Mouse (Mus musculus): ENCODE results near the gene Il16. TPM values are rescaled to one million over a fixed set of nuclear protein-coding genes. Genes with fewer than 3 reads are reported as not detected.

Il16 gene
- polyA plus RNA-seq, 1 experiment from 2014 or later, result 1.1 TPM

- Histone ChIP-seq H3K36me3 (no peaks in the 10 kb centered on the region), H3K27ac (no peak overlapping the region), H3K4me1 (replicated peaks) (no peaks in the 10 kb centered on the region), H3K4me3 (no peak overlapping the region), H3K27me3 (ENCODE audit: insufficient read depth, poor library complexity, severe bottlenecking) (no peaks in the 10 kb centered on the region), H3K9me3 (no peaks in the 10 kb centered on the region)
- no peak for DNase-seq (ENCODE audit: low spot score)
- WGBS, result 85% methylated on average over 6 of the region's 6 CpGs
Measured at GRCm38 (mm10) chr7:83662711-83663375, 82.7 kb downstream of the Il16 start.

- no peaks in the 10 kb centered on the region for H3K27me3 ChIP-seq (ENCODE audit: insufficient read depth, poor library complexity, severe bottlenecking)
- H3K4me1 ChIP-seq (replicated peaks), result no peaks in the 10 kb centered on the region
- H3K36me3 ChIP-seq, result no peaks in the 10 kb centered on the region
- WGBS, result 96% methylated on average over 3 of the region's 3 CpGs
- no peak for DNase-seq (ENCODE audit: low spot score)
- no peak overlapping the region for H3K4me3 ChIP-seq
- no peak overlapping the region for H3K27ac ChIP-seq
- H3K9me3 ChIP-seq, result no peaks in the 10 kb centered on the region
Measured at GRCm38 (mm10) chr7:83661763-83662162, 83.8 kb downstream of the Il16 start.

- DNase-seq (ENCODE audit: low spot score), result no peak
Measured at GRCm38 (mm10) chr7:83661031-83661430, 84.5 kb downstream of the Il16 start.

GRCm38 (mm10) chr7:83660273-83660691, 85.2 kb downstream of the Il16 start:
- Histone ChIP-seq H3K27me3 (ENCODE audit: insufficient read depth, poor library complexity, severe bottlenecking) (no peaks in the 10 kb centered on the region), H3K4me3 (no peak overlapping the region), H3K4me1 (replicated peaks) (no peaks in the 10 kb centered on the region), H3K27ac (no peak overlapping the region), H3K9me3 (no peaks in the 10 kb centered on the region), H3K36me3 (no peaks in the 10 kb centered on the region)
- WGBS, result 90% methylated on average over 11 of the region's 11 CpGs
- no peak for DNase-seq (ENCODE audit: low spot score)

More at GRCm38 (mm10) chr7:83661031-83661430, 84.5 kb downstream of the Il16 start:
- H3K9me3 ChIP-seq, result no peaks in the 10 kb centered on the region
- no peaks in the 10 kb centered on the region for H3K36me3 ChIP-seq
- no peaks in the 10 kb centered on the region for H3K4me1 ChIP-seq (replicated peaks)
- H3K27me3 ChIP-seq (ENCODE audit: insufficient read depth, poor library complexity, severe bottlenecking), result no peaks in the 10 kb centered on the region
- 89% methylated on average over 10 of the region's 10 CpGs for WGBS
- H3K4me3 ChIP-seq, result no peak overlapping the region
- H3K27ac ChIP-seq, result no peak overlapping the region

- Histone ChIP-seq H3K27me3 (ENCODE audit: insufficient read depth, poor library complexity, severe bottlenecking) (no peaks in the 10 kb centered on the region), H3K4me3 (no peak overlapping the region), H3K36me3 (no peaks in the 10 kb centered on the region), H3K4me1 (replicated peaks) (no peaks in the 10 kb centered on the region), H3K27ac (no peak overlapping the region), H3K9me3 (no peaks in the 10 kb centered on the region)
- DNase-seq (ENCODE audit: low spot score), result no peak
- whole genome bisulfite sequencing, result 88% methylated on average over 9 of the region's 9 CpGs
Measured at GRCm38 (mm10) chr7:83659159-83660065, 86.1 kb downstream of the Il16 start.

GRCm38 (mm10) chr7:83658716-83659115, 86.8 kb downstream of the Il16 start:
- DNase-seq (ENCODE audit: low spot score), result no peak
- Histone ChIP-seq H3K36me3 (no peaks in the 10 kb centered on the region), H3K4me1 (replicated peaks) (no peaks in the 10 kb centered on the region), H3K9me3 (no peaks in the 10 kb centered on the region), H3K27ac (no peak overlapping the region), H3K27me3 (ENCODE audit: insufficient read depth, poor library complexity, severe bottlenecking) (no peaks in the 10 kb centered on the region), H3K4me3 (no peak overlapping the region)
- WGBS, result 75% methylated on average over 1 of the region's 1 CpGs

GRCm38 (mm10) chr7:83654938-83655630, 90.4 kb downstream of the Il16 start:
- no peak overlapping the region for H3K27ac ChIP-seq
- H3K4me1 ChIP-seq (replicated peaks), result no peaks in the 10 kb centered on the region
- no peaks in the 10 kb centered on the region for H3K9me3 ChIP-seq
- H3K4me3 ChIP-seq, result no peak overlapping the region
- no peaks in the 10 kb centered on the region for H3K27me3 ChIP-seq (ENCODE audit: insufficient read depth, poor library complexity, severe bottlenecking)
- DNase-seq (ENCODE audit: low spot score), result no peak
- H3K36me3 ChIP-seq, result no peaks in the 10 kb centered on the region
- WGBS, result 64% methylated on average over 5 of the region's 5 CpGs

- Histone ChIP-seq H3K27me3 (ENCODE audit: insufficient read depth, poor library complexity, severe bottlenecking) (no peaks in the 10 kb centered on the region), H3K9me3 (no peaks in the 10 kb centered on the region)
- WGBS, result 86% methylated on average over 2 of the region's 2 CpGs
Measured at GRCm38 (mm10) chr7:83654196-83654595, 91.3 kb downstream of the Il16 start.

GRCm38 (mm10) chr7:83653605-83654051, 91.9 kb downstream of the Il16 start:
- DNase-seq (ENCODE audit: low spot score), result no peak
- Histone ChIP-seq H3K4me3 (no peak overlapping the region), H3K4me1 (replicated peaks) (no peaks in the 10 kb centered on the region), H3K9me3 (no peaks in the 10 kb centered on the region), H3K27ac (no peak overlapping the region), H3K36me3 (no peaks in the 10 kb centered on the region), H3K27me3 (ENCODE audit: insufficient read depth, poor library complexity, severe bottlenecking) (no peaks in the 10 kb centered on the region)
- WGBS, result 80% methylated on average over 2 of the region's 2 CpGs

More at GRCm38 (mm10) chr7:83654196-83654595, 91.3 kb downstream of the Il16 start:
- H3K27ac ChIP-seq, result no peak overlapping the region
- H3K4me1 ChIP-seq (replicated peaks), result no peaks in the 10 kb centered on the region
- no peak overlapping the region for H3K4me3 ChIP-seq
- no peaks in the 10 kb centered on the region for H3K36me3 ChIP-seq
- no peak for DNase-seq (ENCODE audit: low spot score)

- H3K9me3 ChIP-seq, result no peaks in the 10 kb centered on the region
- H3K4me1 ChIP-seq (replicated peaks), result no peaks in the 10 kb centered on the region
- H3K36me3 ChIP-seq, result no peaks in the 10 kb centered on the region
- no peaks in the 10 kb centered on the region for H3K27me3 ChIP-seq (ENCODE audit: insufficient read depth, poor library complexity, severe bottlenecking)
- WGBS, result 88% methylated on average over 5 of the region's 5 CpGs
- no peak for DNase-seq (ENCODE audit: low spot score)
- no peak overlapping the region for H3K27ac ChIP-seq
- no peak overlapping the region for H3K4me3 ChIP-seq
Measured at GRCm38 (mm10) chr7:83652498-83652897, 93.0 kb downstream of the Il16 start.

GRCm38 (mm10) chr7:83650638-83651037, 94.9 kb downstream of the Il16 start:
- Histone ChIP-seq H3K4me1 (replicated peaks) (no peaks in the 10 kb centered on the region), H3K27me3 (ENCODE audit: insufficient read depth, poor library complexity, severe bottlenecking) (no peaks in the 10 kb centered on the region), H3K4me3 (no peak overlapping the region), H3K27ac (no peak overlapping the region), H3K36me3 (no peaks in the 10 kb centered on the region), H3K9me3 (no peaks in the 10 kb centered on the region)
- DNase-seq (ENCODE audit: low spot score), result no peak
- WGBS, result 94% methylated on average over 5 of the region's 5 CpGs

GRCm38 (mm10) chr7:83648807-83649206, 96.7 kb downstream of the Il16 start:
- WGBS, result 82% methylated on average over 7 of the region's 7 CpGs
- Histone ChIP-seq H3K27ac (0 out of 2 replicates have a peak overlapping the region, but pooled peaks have one; percentile 6), H3K36me3 (no peaks in the 10 kb centered on the region), H3K27me3 (ENCODE audit: insufficient read depth, poor library complexity, severe bottlenecking) (no peaks in the 10 kb centered on the region), H3K9me3 (no peaks in the 10 kb centered on the region), H3K4me3 (no peak overlapping the region), H3K4me1 (replicated peaks) (no peaks in the 10 kb centered on the region)
- no peak for DNase-seq (ENCODE audit: low spot score)
